Mouse (Mus musculus): ENCODE measurements around the gene Prss42. TPM values are rescaled to one million over a fixed set of nuclear protein-coding genes. Genes with fewer than 3 reads are reported as not detected.

The Prss42 gene
- total RNA-seq, 2 experiments from 2014 or later = not detected

Other genes with a start within 250 kb of the Prss42 start
- gene Nradd, start 173.7 kb upstream of the Prss42 start, total RNA-seq (2015) = 4.6 and 5.2 TPM in 2 replicates
- 2.0 and 3.5 TPM in 2 replicates for gene Nradd, start 173.7 kb upstream of the Prss42 start, total RNA-seq (2017)
- gene Nbeal2, start 144.0 kb upstream of the Prss42 start, total RNA-seq (2015) = 42.1 and 52.5 TPM in 2 replicates
- 29.1 and 35.9 TPM in 2 replicates for gene Nbeal2, start 144.0 kb upstream of the Prss42 start, total RNA-seq (2017)
- 204 and 210 TPM in 2 replicates for gene Ccdc12, start 141.7 kb upstream of the Prss42 start, total RNA-seq (2015)
- 165 and 180 TPM in 2 replicates for gene Ccdc12, start 141.7 kb upstream of the Prss42 start, total RNA-seq (2017)
- not detected in 2 replicates for gene Myl3, start 56.3 kb upstream of the Prss42 start, total RNA-seq (2015)
- gene Myl3, start 56.3 kb upstream of the Prss42 start, total RNA-seq (2017) = not detected in 2 replicates
- gene Pth1r, start 51.0 kb upstream of the Prss42 start, total RNA-seq (2015) = not detected in 2 replicates
- 0.77 TPM in 1 of 2 replicates, not detected in the other for gene Pth1r, start 51.0 kb upstream of the Prss42 start, total RNA-seq (2017)
- not detected in 2 replicates for gene Prss44, start 15.8 kb downstream of the Prss42 start, total RNA-seq (2015)
- gene Prss44, start 15.8 kb downstream of the Prss42 start, total RNA-seq (2017) = not detected in 2 replicates
- gene Prss43, start 28.5 kb downstream of the Prss42 start, total RNA-seq (2015) = not detected in 2 replicates
- gene Prss43, start 28.5 kb downstream of the Prss42 start, total RNA-seq (2017) = not detected in 2 replicates
- gene Prss45, start 36.4 kb downstream of the Prss42 start, total RNA-seq (2015) = not detected in 2 replicates
- not detected in 2 replicates for gene Prss45, start 36.4 kb downstream of the Prss42 start, total RNA-seq (2017)
- not detected in 2 replicates for gene Prss46, start 46.3 kb downstream of the Prss42 start, total RNA-seq (2015)
- not detected in 2 replicates for gene Prss46, start 46.3 kb downstream of the Prss42 start, total RNA-seq (2017)
- gene Prss50, start 59.8 kb downstream of the Prss42 start, total RNA-seq (2015) = 1.0 TPM in 1 of 2 replicates, not detected in the other
- 0.15 TPM in 1 of 2 replicates, not detected in the other for gene Prss50, start 59.8 kb downstream of the Prss42 start, total RNA-seq (2017)
- gene Als2cl, start 81.7 kb downstream of the Prss42 start, total RNA-seq (2015) = 0.29 and 0.48 TPM in 2 replicates
- 0.61 and 2.9 TPM in 2 replicates for gene Als2cl, start 81.7 kb downstream of the Prss42 start, total RNA-seq (2017)
- 0.05 TPM in 1 of 2 replicates, not detected in the other for gene Tmie, start 81.9 kb downstream of the Prss42 start, total RNA-seq (2015)
- not detected in 2 replicates for gene Tmie, start 81.9 kb downstream of the Prss42 start, total RNA-seq (2017)
- not detected in 2 replicates for gene Fam240a, start 118.7 kb downstream of the Prss42 start, total RNA-seq (2015)
- not detected in 2 replicates for gene Fam240a, start 118.7 kb downstream of the Prss42 start, total RNA-seq (2017)
- gene Tdgf1, start 148.0 kb downstream of the Prss42 start, total RNA-seq (2015) = not detected in 2 replicates
- gene Tdgf1, start 148.0 kb downstream of the Prss42 start, total RNA-seq (2017) = not detected in 2 replicates
- not detected in 2 replicates for gene Lrrc2, start 153.4 kb downstream of the Prss42 start, total RNA-seq (2015)
- 0.04 TPM in 1 of 2 replicates, not detected in the other for gene Lrrc2, start 153.4 kb downstream of the Prss42 start, total RNA-seq (2017)
- not detected in 2 replicates for gene Rtp3, start 192.4 kb downstream of the Prss42 start, total RNA-seq (2015)
- gene Rtp3, start 192.4 kb downstream of the Prss42 start, total RNA-seq (2017) = not detected in 2 replicates
- gene Ltf, start 221.1 kb downstream of the Prss42 start, total RNA-seq (2015) = 1,347 and 1,763 TPM in 2 replicates
- gene Ltf, start 221.1 kb downstream of the Prss42 start, total RNA-seq (2017) = 1,568 and 2,380 TPM in 2 replicates